Mouse (Mus musculus) brain, embryonic 14.5 days (tissue): ENCODE data around the gene Nedd1.

Experiments
- CTCF ChIP-seq: fragments of 200-500 bp; IDR thresholded peaks from 2 replicates; pipeline ENCODE4 v1.5.1; 2012; ENCODE audit warnings: inconsistent platforms, mild to moderate bottlenecking, moderate library complexity, borderline replicate concordance; ENCODE audit not compliant: insufficient read depth, insufficient read length; ENCODE audit errors: extremely low read depth
- POLR2A ChIP-seq: fragments of 200-500 bp; IDR thresholded peaks from 2 replicates; pipeline ENCODE4 v1.6.1; 2012; ENCODE audit warnings: mild to moderate bottlenecking, inconsistent platforms, borderline replicate concordance; ENCODE audit not compliant: poor library complexity, insufficient read depth, insufficient read length, severe bottlenecking; ENCODE audit errors: extremely low read depth

- TF ChIP-seq POLR2A: no peak
- no peak for TF ChIP-seq CTCF
These were observed 23.2 kb downstream of the Nedd1 start for GRCm38 (mm10) chr10:92699032-92699431.
